Mouse (Mus musculus): ENCODE results near the gene Tmem184a.
A peak's percentile ranks its signal among the peaks of the same experiment; 100 is the strongest.

Tmem184a gene

GRCm38 (mm10) chr5:139792966-139793337 lies 26.8 kb downstream of the Tmem184a start:
- DNase-seq (ENCODE audit: low spot score): no peak

GRCm38 (mm10) chr5:139792159-139792775 lies 27.4 kb downstream of the Tmem184a start:
- no peak for DNase-seq (ENCODE audit: low spot score)

DNA sequence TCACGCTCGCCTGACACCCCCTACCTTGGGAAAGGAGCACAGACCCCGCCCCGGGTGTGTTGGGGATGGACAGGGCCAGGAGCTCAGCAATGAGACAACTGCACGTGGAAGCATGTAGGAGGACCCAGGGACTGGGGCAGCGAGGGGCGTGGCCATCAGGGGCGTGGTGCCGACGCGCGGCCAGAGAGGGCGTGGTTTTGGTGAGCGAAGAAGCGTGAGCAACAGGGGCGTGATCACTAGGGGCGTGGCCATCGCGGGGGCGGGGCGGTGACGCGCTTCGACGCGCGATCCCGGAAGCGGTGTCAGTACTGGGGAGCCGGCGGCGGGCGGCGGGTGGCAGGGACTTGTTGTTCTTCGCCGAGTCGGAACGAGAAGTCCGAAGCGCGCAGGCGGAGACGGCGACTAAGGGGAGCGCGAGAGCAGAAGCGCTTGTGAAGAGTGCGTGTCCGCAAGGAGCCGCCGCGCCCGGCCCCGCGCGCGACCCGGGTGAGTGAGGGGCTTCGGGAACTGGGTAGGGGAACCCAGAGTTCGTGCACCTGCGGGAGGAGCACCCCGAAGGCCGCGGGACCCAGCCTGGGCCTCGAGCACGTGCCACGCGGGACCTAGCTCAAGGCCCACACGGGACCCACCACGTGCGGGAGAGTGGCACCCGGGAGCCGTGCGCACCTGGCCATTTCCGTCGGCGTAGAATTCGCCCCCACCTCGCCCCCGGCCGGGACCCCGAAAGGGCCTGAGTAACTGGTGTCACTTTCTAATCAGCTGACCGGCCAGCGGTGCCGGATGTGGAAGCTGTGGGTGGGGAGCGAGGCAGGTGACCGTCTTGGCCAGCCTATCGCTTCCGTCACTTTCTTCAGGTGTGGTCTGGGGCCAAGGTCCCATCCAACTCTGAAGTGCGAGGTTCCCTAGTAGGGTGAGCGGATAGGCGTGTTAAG lies 28.2 kb downstream of the Tmem184a start, which contains the start of gene Mafk:
TSS of gene Mafk (plus strand) at position 287 of the 932 bp plus-strand sequence.
- DNase-seq (ENCODE audit: low spot score): peak; percentile 97

- DNase-seq (ENCODE audit: low spot score): no peak
Measured at GRCm38 (mm10) chr5:139789466-139789865, 30.3 kb downstream of the Tmem184a start.

DNA sequence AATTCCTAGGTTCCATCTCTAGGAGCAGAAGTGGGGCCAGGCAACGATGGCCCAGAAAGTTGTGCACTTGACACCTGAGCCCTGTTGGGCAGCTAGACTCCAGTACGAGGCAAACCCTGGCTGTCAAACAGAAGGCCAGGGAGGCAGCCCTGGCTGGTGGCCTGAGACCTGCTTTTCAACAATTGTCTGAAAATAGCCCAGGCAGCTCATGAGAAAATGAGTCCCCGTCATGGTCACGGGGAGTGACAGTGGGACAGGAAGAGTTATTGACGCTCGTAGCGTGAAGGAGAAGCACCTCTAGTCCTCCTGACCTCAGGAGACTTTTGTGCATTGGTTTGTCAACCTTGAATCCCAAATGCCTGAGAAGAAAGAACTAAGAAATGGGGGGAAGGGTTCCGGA lies 38.3 kb downstream of the Tmem184a start:
- no peak for DNase-seq (ENCODE audit: low spot score)

DNA sequence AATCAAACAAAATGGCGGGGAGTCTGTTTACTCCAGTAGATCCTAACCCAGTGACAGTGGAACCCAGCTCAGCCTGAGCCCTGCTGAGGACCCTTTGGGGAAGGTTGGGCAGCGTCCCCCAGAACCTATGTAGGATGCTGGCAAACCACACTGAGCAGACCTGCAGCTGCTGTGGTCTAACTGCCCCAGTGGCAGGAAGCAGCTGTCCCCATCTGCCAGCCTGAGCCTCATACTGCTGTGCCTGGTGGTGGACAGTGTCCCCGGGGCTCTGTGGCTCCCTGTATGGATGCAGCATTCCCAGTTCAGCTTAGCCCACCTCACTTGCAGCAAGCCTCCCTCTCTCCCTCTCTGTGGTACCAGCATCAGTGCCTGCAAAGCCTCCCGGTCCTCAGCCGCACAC lies 42.8 kb downstream of the Tmem184a start:
- DNase-seq (ENCODE audit: low spot score): no peak

DNA sequence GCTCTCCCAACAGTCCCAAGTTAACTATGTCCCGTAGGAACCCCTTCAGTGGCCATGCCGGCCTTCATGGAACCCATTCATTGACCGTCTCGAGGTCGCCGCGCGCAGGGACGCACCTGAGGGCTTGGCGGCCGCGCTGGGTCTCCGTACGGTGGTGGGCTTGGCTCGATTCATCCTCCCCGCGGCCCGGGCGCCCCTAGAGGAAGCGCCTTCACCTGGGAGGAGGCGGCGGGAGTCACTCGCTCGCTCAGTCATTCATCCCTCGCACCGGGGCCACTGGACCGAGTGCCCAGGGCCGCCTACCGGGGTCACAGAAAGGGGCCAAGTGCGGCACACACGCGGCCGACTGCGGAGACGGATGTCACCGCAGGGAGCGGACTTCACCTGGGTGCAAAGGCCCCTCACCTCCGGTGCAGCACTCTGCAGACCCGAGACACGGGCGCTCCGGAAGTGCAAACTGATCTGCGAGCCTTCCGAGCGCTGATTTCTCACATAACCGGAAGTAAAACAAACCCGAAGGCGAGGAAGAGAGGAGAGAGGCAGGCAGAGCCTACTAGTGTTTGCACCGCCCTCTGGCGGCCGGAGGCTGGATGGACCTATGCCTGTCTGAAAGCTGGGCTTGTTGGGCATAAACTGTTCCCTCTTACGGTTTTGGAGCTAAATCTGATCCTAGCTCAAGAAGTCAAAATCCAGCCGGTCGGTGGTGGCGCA lies 44.3 kb downstream of the Tmem184a start, which contains the start of gene Ints1:
TSS of gene Ints1 (minus strand) at position 459 of the 711 bp plus-strand sequence.
- DNase-seq (ENCODE audit: low spot score): peak; percentile 98

- no peak for DNase-seq (ENCODE audit: low spot score)
Measured at GRCm38 (mm10) chr5:139768216-139768615, 51.5 kb downstream of the Tmem184a start.

- DNase-seq (ENCODE audit: low spot score): no peak
Measured at GRCm38 (mm10) chr5:139764296-139764695, 55.4 kb downstream of the Tmem184a start.

- DNase-seq (ENCODE audit: low spot score): peak; percentile 46
Measured at GRCm38 (mm10) chr5:139758096-139758495, 61.6 kb downstream of the Tmem184a start.

- DNase-seq (ENCODE audit: low spot score): no peak
Measured at GRCm38 (mm10) chr5:139756586-139756985, 63.1 kb downstream of the Tmem184a start.

DNA sequence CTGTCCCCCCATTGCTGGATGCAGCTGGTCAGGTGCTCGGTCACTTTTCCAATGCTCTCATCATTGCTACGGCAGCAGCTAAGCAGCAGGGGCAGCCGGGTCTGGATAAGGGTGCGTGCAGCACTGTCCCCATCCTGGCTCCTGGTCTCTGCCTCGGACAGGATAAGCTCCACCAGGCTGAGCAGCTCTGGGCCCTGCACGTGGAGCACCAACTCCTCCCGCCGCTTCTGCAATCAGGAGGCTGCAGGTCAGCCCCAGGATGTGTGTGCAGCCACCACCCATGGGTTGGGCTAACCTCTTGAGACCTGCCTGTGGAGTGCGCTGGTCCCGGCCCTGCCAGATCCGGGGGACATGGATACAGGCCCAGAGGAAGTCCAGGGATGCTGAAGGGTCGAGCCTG lies 63.6 kb downstream of the Tmem184a start:
- DNase-seq (ENCODE audit: low spot score): no peak

DNA sequence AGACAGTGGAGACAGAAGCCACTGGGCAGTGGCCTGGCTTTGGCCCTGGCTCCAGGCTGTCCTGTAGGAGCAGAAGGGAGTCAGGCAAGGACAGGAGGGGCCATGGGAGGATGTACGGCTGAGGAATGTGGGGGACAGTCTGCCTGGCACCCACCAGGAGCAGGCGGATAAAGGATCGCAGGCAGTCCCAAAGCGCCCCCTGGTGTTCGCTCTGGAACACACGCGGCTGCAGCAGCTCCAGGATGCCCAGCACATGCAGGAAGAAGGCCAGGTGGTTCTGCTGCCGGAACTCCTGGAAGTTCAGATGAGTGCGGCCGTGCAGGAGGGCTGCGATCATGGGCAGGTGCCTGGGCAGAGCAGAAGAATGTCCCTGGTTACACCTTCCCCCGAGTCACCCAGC lies 65.0 kb downstream of the Tmem184a start:
- peak; percentile 67 for DNase-seq (ENCODE audit: low spot score)

Measured in layer of hippocampus, adult 11-12 months (tissue).